Mouse (Mus musculus): ENCODE measurements at regions not wholly inside any gene's neighbourhood (a gene's known extent, or its start where the extent isn't known, plus 50 kb on each side); places are given as distances from the start of the nearest gene placed in this dataset.

- TF ChIP-seq CTCF (IDR thresholded peaks at IDR 0.05; ENCODE audit: low read depth, low read length): no peak
- no peak for TF ChIP-seq GATA1 (IDR thresholded peaks at IDR 0.05; ENCODE audit: borderline replicate concordance, low read length)
Observed at GRCm38 (mm10) chr13:110633899-110634298, 239.1 kb downstream of the Plk2 start.

Measured in G1E (cell line).